Mouse (Mus musculus): ENCODE data around the gene Catspere2.

The Catspere2 gene

DNA sequence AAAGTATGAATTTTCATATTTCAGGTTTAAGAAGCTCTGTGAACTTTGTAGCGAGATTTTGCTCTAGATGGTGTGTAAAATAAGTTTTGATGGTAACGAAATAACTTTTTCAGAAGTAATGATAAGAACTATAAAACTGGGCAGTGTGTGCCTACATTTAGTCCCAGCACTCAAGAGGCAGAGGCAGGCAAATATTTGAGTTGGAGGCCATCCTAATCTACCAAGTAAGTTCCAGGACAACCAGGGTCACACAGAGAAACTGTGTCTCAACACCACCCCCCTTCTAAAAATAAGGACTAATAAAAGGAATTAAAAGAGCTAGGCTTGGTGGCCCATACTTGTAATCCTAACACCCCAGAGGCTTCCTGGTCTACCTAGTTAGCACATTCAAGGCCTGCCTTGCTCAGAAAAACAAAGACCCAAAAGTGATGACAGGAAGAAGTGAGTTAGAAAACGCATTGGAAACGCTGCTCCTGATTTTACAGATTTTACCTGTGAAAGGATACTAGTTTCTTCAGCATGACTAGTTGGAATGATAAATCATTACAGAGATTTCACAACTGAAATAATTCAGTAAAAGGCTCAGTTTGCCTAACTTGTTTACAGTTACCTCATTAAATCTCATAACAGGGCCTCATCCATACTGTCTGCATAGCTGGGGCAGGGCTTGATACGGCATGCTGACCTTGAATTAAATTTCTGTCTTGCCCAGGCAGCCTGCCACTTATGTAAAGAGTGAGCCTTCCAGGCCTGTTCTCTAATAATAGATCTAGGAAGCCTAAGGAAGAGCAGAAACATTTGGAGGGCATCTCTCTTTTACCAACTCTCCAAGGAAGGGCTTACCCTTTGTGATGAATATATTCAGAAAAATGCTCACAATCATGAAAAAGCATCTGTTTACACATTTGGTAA, 236.2 kb downstream of the Catspere2 start:
- no peak for DNase-seq (ENCODE audit: low spot score)
